Mouse (Mus musculus) E14TG2a.4 (cell line): ENCODE data around the gene Dcxr.

Experiments
- CTCF ChIP-seq: conservative IDR thresholded peaks from 2 replicates; pipeline ENCODE4 v1.5.1; 2014; ENCODE audit warnings: low read length
- NANOG ChIP-seq: IDR thresholded peaks from 2 replicates; pipeline ENCODE4 v1.6.1; 2014; ENCODE audit warnings: borderline replicate concordance, low read length, mixed read lengths
- POU5F1 ChIP-seq: IDR thresholded peaks from 2 replicates; pipeline ENCODE4 v1.6.1; 2014; ENCODE audit warnings: low read length, borderline replicate concordance

DNA sequence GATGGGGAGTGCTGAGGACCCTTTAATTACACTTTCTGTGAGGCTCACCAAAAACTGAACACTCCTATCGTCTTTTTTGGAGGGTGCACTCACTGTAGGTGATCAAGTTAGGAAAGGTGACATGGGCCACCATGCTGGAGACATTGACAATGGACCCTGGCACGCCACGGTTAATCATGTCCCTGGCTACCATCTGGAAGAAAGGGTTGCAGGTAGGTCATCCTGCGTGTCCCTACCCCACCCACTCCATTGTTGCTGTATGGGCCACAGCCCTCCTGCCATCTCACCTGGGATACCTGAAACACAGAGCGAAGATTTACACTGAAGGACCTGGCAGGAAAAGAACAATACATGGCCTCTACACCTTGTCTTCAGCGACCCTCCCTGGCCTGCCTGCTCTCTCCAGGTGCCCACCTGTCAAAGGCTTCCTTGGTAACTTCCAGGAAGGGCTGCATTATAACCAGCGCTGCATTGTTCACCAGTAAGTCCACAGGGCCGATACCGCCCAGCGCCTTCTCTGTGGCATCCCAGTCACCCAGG is 3.3 kb upstream of the Dcxr start:
- TF ChIP-seq CTCF (no peak), POU5F1 (no peak), NANOG (no peak)
